Mouse (Mus musculus) limb, embryonic 15.5 days (tissue): ENCODE results near the gene Copa. TPM values are rescaled to one million over a fixed set of nuclear protein-coding genes. Genes with fewer than 3 reads are reported as not detected.

Experiments
- ATAC-seq: fragments of 200-750 bp; cut with Nextera tagmentation; 2 replicates; pipeline ENCODE4 v1.8.0; 2017; ENCODE audit warnings: low read depth, moderate TSS enrichment; ENCODE audit not compliant: insufficient number of reproducible peaks, low FRiP score, low TSS enrichment
- H3K27ac ChIP-seq: fragments of 300-500 bp; sonication (generic); 2 replicates; pipeline ENCODE4 v1.5.1; 2015; ENCODE audit warnings: moderate library complexity, mild to moderate bottlenecking, inconsistent platforms
- H3K27me3 ChIP-seq: fragments of 300-500 bp; sonication (generic); 2 replicates; pipeline ENCODE4 v1.6.1; 2015; ENCODE audit warnings: inconsistent platforms
- H3K36me3 ChIP-seq: fragments of 300-500 bp; sonication (generic); 2 replicates; pipeline ENCODE4 v1.6.1; 2015; ENCODE audit warnings: inconsistent platforms
- H3K4me1 ChIP-seq: fragments of 300-500 bp; sonication (generic); 2 replicates; pipeline ENCODE4 v1.6.1; 2015; ENCODE audit warnings: inconsistent platforms
- H3K4me2 ChIP-seq: fragments of 300-500 bp; sonication (generic); 2 replicates; pipeline ENCODE4 v1.6.1; 2015; ENCODE audit warnings: mild to moderate bottlenecking, inconsistent platforms
- H3K4me3 ChIP-seq: fragments of 300-500 bp; sonication (generic); 2 replicates; pipeline ENCODE4 v1.5.1; 2015; ENCODE audit warnings: mild to moderate bottlenecking, inconsistent platforms
- H3K9ac ChIP-seq: fragments of 300-500 bp; sonication (generic); 2 replicates; pipeline ENCODE4 v1.6.1; 2015; ENCODE audit warnings: inconsistent platforms
- H3K9me3 ChIP-seq: fragments of 300-500 bp; sonication (generic); 2 replicates; pipeline ENCODE4 v1.6.1; 2016; ENCODE audit warnings: inconsistent platforms
- WGBS: fragments of 180-500 bp; shearing (Covaris S2); methylation state at CpG from one replicate; pipeline ENCODE4 v1.1.7; 2015; 5-methylcytosine and 5-hydroxymethylcytosine counted together
- polyA plus RNA-seq: library from polyadenylated mRNA; unstranded; fragments of >200 nt; fragmentation: Nextera tagmentation; extraction: Ambion mirVana; gene quantifications from 2 replicates; pipeline ENCODE4 v1.2.1, GENCODE M21; 2015

Gene Copa
- polyA plus RNA-seq, 1 experiment from 2014 or later = 272 TPM

- H3K9ac ChIP-seq = peak overlapping the region; percentile 99
- H3K36me3 ChIP-seq = peaks cover 21% of the 10 kb centered on the region
- H3K4me2 ChIP-seq = peak overlapping the region; percentile 58
- no peaks in the 10 kb centered on the region for H3K27me3 ChIP-seq
- under 1% methylated on average over 39 of the region's 40 CpGs for WGBS
- H3K4me3 ChIP-seq = peak overlapping the region; percentile 89
- ATAC-seq = peak; percentile 62
- H3K27ac ChIP-seq = peak overlapping the region; percentile 96
- H3K4me1 ChIP-seq = peaks cover 15% of the 10 kb centered on the region; the same call in 1 of the 2 replicates
- H3K9me3 ChIP-seq = no peaks in the 10 kb centered on the region
These were observed 66.1 kb downstream of the Copa start for GRCm38 (mm10) chr1:172148279-172148954.

GRCm38 (mm10) chr1:172148955-172149815 is 66.9 kb downstream of the Copa start:
- Histone ChIP-seq H3K9ac (peak overlapping the region; percentile 99), H3K4me2 (peak overlapping the region; percentile 58), H3K27ac (peak overlapping the region; percentile 96), H3K36me3 (peaks cover 28% of the 10 kb centered on the region), H3K4me1 (peaks cover 15% of the 10 kb centered on the region; the same call in 1 of the 2 replicates), H3K27me3 (no peaks in the 10 kb centered on the region), H3K4me3 (peak overlapping the region; percentile 89), H3K9me3 (no peaks in the 10 kb centered on the region)
- no peak for ATAC-seq
- WGBS = 12% methylated on average over 19 of the region's 19 CpGs

- Histone ChIP-seq H3K9ac (no peak overlapping the region), H3K4me2 (no peak overlapping the region), H3K9me3 (no peaks in the 10 kb centered on the region), H3K27ac (no peak overlapping the region), H3K36me3 (peaks cover 56% of the 10 kb centered on the region), H3K4me3 (no peak overlapping the region), H3K27me3 (no peaks in the 10 kb centered on the region), H3K4me1 (0 out of 2 replicates have a peak, but pooled peaks cover 6% of the 10 kb centered on the region)
- 70% methylated on average over 3 of the region's 3 CpGs for WGBS
- ATAC-seq = no peak
These were observed 72.2 kb downstream of the Copa start for GRCm38 (mm10) chr1:172154536-172154935.

GRCm38 (mm10) chr1:172155518-172155917 is 73.2 kb downstream of the Copa start:
- H3K4me1 ChIP-seq = no peaks in the 10 kb centered on the region
- H3K9me3 ChIP-seq = no peaks in the 10 kb centered on the region
- peaks cover 56% of the 10 kb centered on the region for H3K36me3 ChIP-seq
- WGBS = 88% methylated on average over 3 of the region's 3 CpGs
- H3K9ac ChIP-seq = no peak overlapping the region
- H3K27me3 ChIP-seq = no peaks in the 10 kb centered on the region
- H3K4me2 ChIP-seq = no peak overlapping the region
- H3K27ac ChIP-seq = no peak overlapping the region
- no peak overlapping the region for H3K4me3 ChIP-seq
- ATAC-seq = no peak

DNA sequence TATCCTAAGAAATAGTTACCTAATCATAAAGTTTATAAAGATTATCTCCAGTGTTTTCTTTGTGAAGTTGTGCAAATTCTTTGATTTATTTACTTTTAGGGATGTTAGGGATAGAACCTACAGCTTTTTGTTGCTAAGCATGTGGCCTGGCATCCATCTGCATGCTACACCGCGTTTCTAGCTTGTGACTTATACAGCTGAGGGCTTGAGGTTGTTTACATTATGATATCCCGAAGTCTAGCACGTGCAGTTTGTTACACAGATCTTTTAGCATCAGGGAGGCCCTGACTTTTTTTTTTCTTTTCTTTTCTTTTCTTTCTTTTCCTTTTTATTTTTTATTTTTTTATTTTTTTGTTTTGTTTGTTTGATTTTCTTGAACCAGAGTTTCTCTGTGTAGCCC is 77.6 kb downstream of the Copa start:
- Histone ChIP-seq H3K9ac (no peak overlapping the region), H3K36me3 (peaks cover 30% of the 10 kb centered on the region), H3K9me3 (no peaks in the 10 kb centered on the region), H3K4me3 (no peak overlapping the region), H3K4me1 (no peaks in the 10 kb centered on the region), H3K27me3 (no peaks in the 10 kb centered on the region), H3K27ac (no peak overlapping the region), H3K4me2 (no peak overlapping the region)
- ATAC-seq = no peak
- 73% methylated on average over 4 of the region's 4 CpGs for WGBS

GRCm38 (mm10) chr1:172160508-172160907 is 78.2 kb downstream of the Copa start:
- Histone ChIP-seq H3K9ac (no peak overlapping the region), H3K9me3 (no peaks in the 10 kb centered on the region), H3K4me1 (no peaks in the 10 kb centered on the region), H3K27me3 (no peaks in the 10 kb centered on the region), H3K27ac (no peak overlapping the region), H3K4me2 (no peak overlapping the region), H3K36me3 (peaks cover 32% of the 10 kb centered on the region), H3K4me3 (no peak overlapping the region)
- ATAC-seq = no peak

DNA sequence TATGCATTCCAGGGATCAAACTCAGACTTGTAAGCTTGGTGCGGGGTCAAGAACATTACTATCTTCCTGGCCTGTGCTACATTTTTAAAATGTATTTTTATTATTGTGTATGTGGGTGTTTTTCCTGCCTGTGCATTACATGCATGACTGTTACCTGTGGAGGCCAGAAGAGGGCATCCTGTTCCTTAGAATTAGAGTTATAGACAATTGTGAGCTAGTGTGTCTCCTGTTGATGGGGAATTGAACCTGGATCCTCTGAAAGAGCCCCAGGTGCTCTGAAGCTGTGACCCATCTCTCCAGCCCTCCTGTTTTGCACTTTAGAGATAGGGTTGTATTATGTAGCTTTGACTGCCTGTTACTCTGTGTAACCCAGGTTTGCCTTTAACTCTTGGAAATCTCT is 79.7 kb downstream of the Copa start:
- Histone ChIP-seq H3K4me1 (no peaks in the 10 kb centered on the region), H3K4me3 (no peak overlapping the region), H3K9me3 (no peaks in the 10 kb centered on the region), H3K9ac (no peak overlapping the region), H3K4me2 (no peak overlapping the region), H3K27me3 (no peaks in the 10 kb centered on the region), H3K27ac (no peak overlapping the region), H3K36me3 (peaks cover 32% of the 10 kb centered on the region)
- no peak for ATAC-seq
- WGBS = 96% methylated on average over 1 of the region's 1 CpGs

DNA sequence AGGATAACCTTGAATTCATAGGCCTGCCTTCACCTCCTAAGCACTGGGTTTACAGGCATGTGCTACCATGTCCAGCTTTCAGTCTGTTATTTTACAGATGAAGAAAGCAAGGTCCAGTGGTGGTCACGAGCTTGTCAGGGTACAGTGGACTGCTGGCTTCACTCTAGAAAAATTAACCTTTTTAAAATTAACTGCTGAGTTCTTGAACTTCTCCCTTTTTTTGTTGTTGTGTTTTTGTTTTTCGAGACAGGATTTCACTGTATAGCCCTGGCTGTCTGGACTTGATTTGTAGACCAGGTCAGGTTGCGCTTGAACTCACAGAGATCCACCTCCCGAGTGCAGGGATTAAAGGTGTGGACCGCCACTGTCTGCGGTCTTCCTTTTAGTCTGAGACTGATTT is 80.6 kb downstream of the Copa start:
- WGBS = 82% methylated on average over 6 of the region's 6 CpGs
- Histone ChIP-seq H3K27ac (no peak overlapping the region), H3K36me3 (peaks cover 41% of the 10 kb centered on the region), H3K9me3 (no peaks in the 10 kb centered on the region), H3K4me2 (no peak overlapping the region), H3K4me3 (no peak overlapping the region), H3K27me3 (no peaks in the 10 kb centered on the region), H3K9ac (no peak overlapping the region), H3K4me1 (no peaks in the 10 kb centered on the region)
- ATAC-seq = no peak

- Histone ChIP-seq H3K4me2 (no peak overlapping the region), H3K9ac (no peak overlapping the region), H3K27me3 (no peaks in the 10 kb centered on the region), H3K9me3 (no peaks in the 10 kb centered on the region), H3K36me3 (peaks cover 83% of the 10 kb centered on the region), H3K4me3 (no peak overlapping the region), H3K27ac (no peak overlapping the region), H3K4me1 (no peaks in the 10 kb centered on the region)
- 87% methylated on average over 5 of the region's 5 CpGs for WGBS
- ATAC-seq = no peak
These were observed 85.6 kb downstream of the Copa start for GRCm38 (mm10) chr1:172167911-172168310.

- Histone ChIP-seq H3K36me3 (peaks cover 91% of the 10 kb centered on the region), H3K9me3 (no peaks in the 10 kb centered on the region), H3K9ac (no peak overlapping the region), H3K27me3 (no peaks in the 10 kb centered on the region), H3K4me3 (no peak overlapping the region), H3K4me2 (no peak overlapping the region), H3K4me1 (no peaks in the 10 kb centered on the region), H3K27ac (no peak overlapping the region)
- 94% methylated on average over 5 of the region's 5 CpGs for WGBS
- no peak for ATAC-seq
These were observed 87.5 kb downstream of the Copa start for GRCm38 (mm10) chr1:172169809-172170208.
